Mouse (Mus musculus): ENCODE results near the gene Capn15. TPM values are rescaled to one million over a fixed set of nuclear protein-coding genes. Genes with fewer than 3 reads are reported as not detected.

Gene Capn15
- polyA plus RNA-seq, 1 experiment from 2014 or later: 8.3 TPM

DNA sequence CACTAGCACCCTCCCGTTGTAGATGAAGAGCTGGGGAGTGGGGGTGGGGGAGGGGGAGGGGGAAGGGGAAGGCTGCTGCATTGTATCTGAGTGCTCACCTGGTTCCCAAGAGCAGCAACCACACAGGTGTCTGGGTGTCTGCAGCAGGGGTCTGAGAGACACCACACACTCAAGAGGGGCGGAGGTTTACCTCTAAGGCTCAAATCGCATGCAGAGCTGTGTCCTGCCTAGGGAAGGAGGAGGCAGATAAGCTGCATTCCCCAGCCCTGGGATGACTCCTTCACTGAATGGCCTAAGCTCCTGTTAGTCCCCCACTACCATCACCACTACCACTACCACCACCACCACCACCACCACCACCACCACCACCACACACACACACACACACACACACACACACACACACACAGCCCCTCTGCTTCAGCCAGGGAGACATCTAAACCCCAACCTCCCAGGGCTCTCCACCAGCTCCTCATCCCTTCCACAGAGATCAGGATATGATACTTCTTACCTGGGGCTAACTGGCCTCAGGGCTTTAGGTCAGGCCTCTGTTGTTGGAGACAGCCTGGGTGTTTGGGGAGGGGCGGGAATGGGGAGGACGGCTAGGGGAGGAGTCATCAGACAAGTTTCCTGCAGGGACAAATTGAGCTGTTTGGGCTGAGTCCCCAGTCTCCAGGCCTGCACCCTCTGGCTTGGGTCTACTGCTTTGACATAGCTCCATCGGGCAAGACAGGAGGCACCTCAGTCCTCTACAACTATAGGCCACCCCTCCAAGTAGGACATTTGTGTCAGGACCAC lies 41.0 kb downstream of the Capn15 start, which contains the start of the genes Pigq and Nhlrc4:
TSS of gene Pigq (minus strand) at position 571 of the 798 bp plus-strand sequence.
TSS of gene Nhlrc4 (minus strand) at position 596 of the 798 bp plus-strand sequence.
- 35% methylated on average over 6 of the region's 6 CpGs for WGBS (ENCODE audit: insufficient replicate concordance)
- Histone ChIP-seq H3K9ac (replicated peaks) (peak within 1 kb of the TSS; percentile 68), H3K4me1 (ENCODE audit: insufficient read depth) (peaks cover 50% of the 10 kb centered on the region), H3K27ac (ENCODE audit: low read depth) (peak within 1 kb of the TSS; percentile 87), H3K27me3 (ENCODE audit: insufficient read depth, low read length) (0 out of 2 replicates have a peak, but pooled peaks cover under 1% of the 10 kb centered on the region), H3K4me2 (ENCODE audit: low read depth, low read length) (peak within 1 kb of the TSS; percentile 78), H3K4me3 (ENCODE audit: low read depth, low read length) (peak within 1 kb of the TSS; percentile 79; the same call in 1 of the 2 replicates), H3K9me3 (ENCODE audit: low read length) (no peaks in the 10 kb centered on the region), H3K36me3 (replicated peaks; ENCODE audit: insufficient read depth, low read length) (peaks cover 12% of the 10 kb centered on the region)
- DNase-seq (no peak), ATAC-seq (peak; percentile 20)
- TF ChIP-seq CTCF (IDR thresholded peaks at IDR 0.05; ENCODE audit: low read depth) (no peak), EP300 (IDR thresholded peaks at IDR 0.05; ENCODE audit: low read depth) (peak; percentile 18; the same call in 1 of the 2 replicates)

DNA sequence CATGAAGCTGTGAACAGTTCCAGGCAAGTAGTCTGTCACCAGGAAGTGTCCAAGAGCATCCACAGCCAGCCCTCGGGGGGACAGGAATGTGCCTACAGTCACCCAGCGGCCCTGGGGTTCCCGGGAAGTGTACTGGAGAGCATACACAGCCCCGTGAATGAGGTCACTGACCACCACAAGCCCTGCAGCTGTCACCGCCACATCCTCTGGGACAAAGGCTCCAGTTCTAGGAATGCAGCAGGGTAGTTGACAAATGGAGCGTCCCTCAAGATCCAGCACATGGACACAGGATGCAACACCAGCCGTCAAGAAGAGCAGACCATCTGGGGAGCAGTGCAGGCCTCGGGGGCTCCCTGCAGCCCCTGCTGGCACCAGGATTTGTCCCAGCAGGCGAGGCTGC lies 41.8 kb downstream of the Capn15 start:
- H3K4me3 ChIP-seq (ENCODE audit: low read depth, low read length): peak overlapping the region; percentile 79; the same call in 1 of the 2 replicates
- 79% methylated on average over 9 of the region's 9 CpGs for WGBS (ENCODE audit: insufficient replicate concordance)
- no peaks in the 10 kb centered on the region for H3K27me3 ChIP-seq (ENCODE audit: insufficient read depth, low read length)
- peak overlapping the region; percentile 78 for H3K4me2 ChIP-seq (ENCODE audit: low read depth, low read length)
- ATAC-seq (no peak), DNase-seq (no peak)
- H3K36me3 ChIP-seq (replicated peaks; ENCODE audit: insufficient read depth, low read length): peaks cover 18% of the 10 kb centered on the region
- H3K27ac ChIP-seq (ENCODE audit: low read depth): peak overlapping the region; percentile 87
- H3K9ac ChIP-seq (replicated peaks): peak overlapping the region; percentile 68
- TF ChIP-seq EP300 (IDR thresholded peaks at IDR 0.05; ENCODE audit: low read depth) (no peak), CTCF (IDR thresholded peaks at IDR 0.05; ENCODE audit: low read depth) (no peak)
- H3K4me1 ChIP-seq (ENCODE audit: insufficient read depth): peaks cover 51% of the 10 kb centered on the region
- H3K9me3 ChIP-seq (ENCODE audit: low read length): no peaks in the 10 kb centered on the region

DNA sequence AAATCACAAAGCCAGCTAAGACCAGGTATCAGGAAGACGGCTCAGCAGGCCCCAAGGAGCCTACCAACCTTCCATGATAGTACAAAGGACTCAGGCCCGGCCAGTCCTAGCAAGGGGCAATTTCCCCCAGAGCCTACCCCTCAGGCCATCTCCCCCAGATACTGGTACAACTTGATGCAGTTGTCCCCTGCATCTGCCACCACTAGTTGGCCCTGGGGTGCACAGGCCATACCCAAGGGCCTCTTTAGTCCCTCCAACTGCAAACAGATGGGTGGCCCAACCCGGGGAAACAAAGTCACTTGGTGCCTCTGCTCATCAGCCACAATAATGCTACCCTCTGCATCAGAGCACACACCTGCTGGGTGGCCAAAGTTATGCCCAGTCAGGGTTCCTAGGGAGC lies 42.4 kb downstream of the Capn15 start:
- Histone ChIP-seq H3K4me2 (ENCODE audit: low read depth, low read length) (peak overlapping the region; percentile 78), H3K4me1 (ENCODE audit: insufficient read depth) (peaks cover 51% of the 10 kb centered on the region), H3K9me3 (ENCODE audit: low read length) (no peaks in the 10 kb centered on the region), H3K36me3 (replicated peaks; ENCODE audit: insufficient read depth, low read length) (peaks cover 22% of the 10 kb centered on the region), H3K9ac (replicated peaks) (peak overlapping the region; percentile 68), H3K27ac (ENCODE audit: low read depth) (peak overlapping the region; percentile 87), H3K4me3 (ENCODE audit: low read depth, low read length) (peak overlapping the region; percentile 79; the same call in 1 of the 2 replicates), H3K27me3 (ENCODE audit: insufficient read depth, low read length) (no peaks in the 10 kb centered on the region)
- no peak for DNase-seq
- 70% methylated on average over 3 of the region's 3 CpGs for whole genome bisulfite sequencing (ENCODE audit: insufficient replicate concordance)
- ATAC-seq: peak; percentile 26
- peak; percentile 44 for TF ChIP-seq CTCF (IDR thresholded peaks at IDR 0.05; ENCODE audit: low read depth)
- no peak for TF ChIP-seq EP300 (IDR thresholded peaks at IDR 0.05; ENCODE audit: low read depth)

DNA sequence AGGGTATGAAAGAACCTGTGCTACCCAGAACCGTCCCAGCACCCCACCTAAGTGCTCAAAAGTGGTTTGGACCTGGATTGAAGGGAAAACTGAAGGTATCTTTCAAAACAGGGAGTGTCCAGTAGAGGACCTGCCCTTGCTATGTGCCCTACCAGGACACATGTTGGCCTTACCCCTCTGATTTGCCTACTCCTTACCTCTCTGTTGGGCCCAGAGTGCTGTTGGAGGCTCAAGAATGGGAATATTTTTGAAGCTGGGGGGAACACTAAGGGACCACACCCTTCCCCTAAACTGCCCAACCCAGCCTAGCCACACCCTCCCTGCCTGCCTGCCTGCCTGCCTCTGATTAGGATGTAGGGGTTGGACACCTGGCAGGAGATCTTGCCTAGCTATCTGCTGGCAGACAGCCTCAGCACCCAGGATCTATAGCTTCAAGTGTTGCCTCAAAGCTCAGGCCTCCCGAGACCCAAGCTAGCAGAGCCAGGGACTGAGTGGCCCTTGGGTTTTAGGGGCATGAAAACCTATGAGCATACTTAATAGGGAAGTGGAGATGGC lies 42.9 kb downstream of the Capn15 start:
- peak overlapping the region; percentile 78 for H3K4me2 ChIP-seq (ENCODE audit: low read depth, low read length)
- peak overlapping the region; percentile 79 for H3K4me3 ChIP-seq (ENCODE audit: low read depth, low read length)
- H3K27ac ChIP-seq (ENCODE audit: low read depth): peak overlapping the region; percentile 87
- WGBS (ENCODE audit: insufficient replicate concordance): 55% methylated on average over 2 of the region's 2 CpGs
- peak overlapping the region; percentile 96 for H3K9ac ChIP-seq (replicated peaks)
- peaks cover 50% of the 10 kb centered on the region for H3K4me1 ChIP-seq (ENCODE audit: insufficient read depth)
- DNase-seq (peak; percentile 86), ATAC-seq (peak; percentile 92)
- no peaks in the 10 kb centered on the region for H3K9me3 ChIP-seq (ENCODE audit: low read length)
- peaks cover 28% of the 10 kb centered on the region for H3K36me3 ChIP-seq (replicated peaks; ENCODE audit: insufficient read depth, low read length)
- TF ChIP-seq EP300 (IDR thresholded peaks at IDR 0.05; ENCODE audit: low read depth) (peak; percentile 98), CTCF (IDR thresholded peaks at IDR 0.05; ENCODE audit: low read depth) (no peak)
- H3K27me3 ChIP-seq (ENCODE audit: insufficient read depth, low read length): no peaks in the 10 kb centered on the region

DNA sequence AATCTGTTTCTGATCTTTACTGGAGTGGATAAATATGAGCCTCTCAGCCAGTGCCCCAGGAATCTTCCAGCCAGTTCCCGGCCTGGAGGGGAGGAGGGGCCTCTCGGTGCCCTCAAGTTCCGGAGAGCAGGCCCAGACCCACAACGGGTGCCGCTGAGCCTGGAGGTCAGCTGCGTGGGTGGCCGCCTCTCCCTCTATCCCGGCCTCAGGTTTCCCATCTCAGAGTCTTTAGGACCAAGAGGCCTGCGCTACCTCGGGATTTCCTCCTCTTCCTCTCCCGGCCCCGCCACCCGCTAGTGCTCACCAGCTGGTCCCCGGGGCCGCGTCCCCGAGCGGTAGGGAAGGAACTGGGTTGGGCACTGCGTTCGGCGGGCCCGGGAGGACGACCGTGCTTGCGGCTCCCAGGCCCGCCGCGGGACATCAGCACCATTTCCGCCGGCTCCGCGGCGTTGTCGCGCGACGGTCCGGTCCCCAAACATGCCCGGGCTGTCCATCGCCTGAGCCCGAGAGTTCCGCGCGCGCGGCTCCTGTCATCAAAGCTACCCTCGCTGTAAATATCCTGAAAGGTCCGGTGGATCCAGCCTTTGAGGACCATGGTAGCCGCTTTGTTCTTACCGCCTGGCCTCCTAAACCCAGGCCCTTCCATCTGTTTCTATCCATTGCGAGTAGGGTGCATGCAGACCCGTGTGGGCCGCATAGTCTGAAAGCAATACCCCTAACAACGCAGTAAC lies 43.9 kb downstream of the Capn15 start:
- ATAC-seq (peak; percentile 34), DNase-seq (peak; percentile 84)
- H3K4me1 ChIP-seq (ENCODE audit: insufficient read depth): peaks cover 40% of the 10 kb centered on the region
- H3K27me3 ChIP-seq (ENCODE audit: insufficient read depth, low read length): no peaks in the 10 kb centered on the region
- H3K9ac ChIP-seq (replicated peaks): peak overlapping the region; percentile 96
- peak overlapping the region; percentile 87 for H3K27ac ChIP-seq (ENCODE audit: low read depth)
- WGBS (ENCODE audit: insufficient replicate concordance): 3% methylated on average over 54 of the region's 54 CpGs
- H3K9me3 ChIP-seq (ENCODE audit: low read length): no peaks in the 10 kb centered on the region
- H3K4me3 ChIP-seq (ENCODE audit: low read depth, low read length): peak overlapping the region; percentile 79
- H3K36me3 ChIP-seq (replicated peaks; ENCODE audit: insufficient read depth, low read length): peaks cover 38% of the 10 kb centered on the region
- no peak; the same call in 1 of the 2 replicates for TF ChIP-seq EP300 (IDR thresholded peaks at IDR 0.05; ENCODE audit: low read depth)
- TF ChIP-seq CTCF (IDR thresholded peaks at IDR 0.05; ENCODE audit: low read depth): no peak
- peak overlapping the region; percentile 78 for H3K4me2 ChIP-seq (ENCODE audit: low read depth, low read length)

Data from liver, postnatal 0 days (tissue).